ENCODE assay signal across 9 mouse cellular contexts in the genomic region with DNA sequence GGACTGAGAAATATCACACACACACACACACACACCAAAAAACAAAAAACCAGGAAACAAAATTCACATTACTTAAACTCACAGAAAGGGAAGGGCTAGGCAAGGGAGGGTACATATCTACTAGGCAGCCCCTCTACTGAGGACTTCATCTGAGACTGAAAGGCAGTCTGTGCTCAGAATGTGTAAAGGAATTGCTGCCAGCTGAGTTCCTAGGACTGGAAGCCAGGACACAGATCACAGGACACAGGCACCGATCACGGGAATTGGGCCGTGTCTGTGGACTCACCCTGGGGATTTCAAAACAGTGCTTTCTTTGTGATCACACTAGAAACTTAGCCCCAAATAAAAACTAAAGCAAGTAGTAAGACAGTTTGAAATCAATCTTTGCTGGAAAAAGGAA. TPM values are rescaled to one million over a fixed set of nuclear protein-coding genes. Genes with fewer than 3 reads are reported as not detected.
A peak's percentile ranks its signal among the peaks of the same experiment; 100 is the strongest.
DNase-seq lines count a peak whose midpoint lies in the region; ATAC-seq and TF ChIP-seq lines count a peak whose summit lies in the region.
"Had no signal": no experiment of that assay in that cellular context is flagged by ENCODE, and none has a peak within 500 bp of the region (broad histone marks: within the 10 kb centered on the region; RNA-seq: fewer than 3 reads in every experiment).

No protein-coding gene starts in this region.

- H3K4me3 ChIP-seq in lung, embryonic 14.5 days (ENCODE audit: low read depth, low read length), result no peak overlapping the region
- no peak overlapping the region for H3K4me3 ChIP-seq in embryonic facial prominence, embryonic 12.5 days
- no peak overlapping the region for H3K4me3 ChIP-seq in heart, embryonic 14.5 days (ENCODE audit: control insufficient read depth in 1 of 2, insufficient read depth in 1 of 2, low read depth in 1 of 2, low read length in 2 of 2)
- H3K4me3 ChIP-seq: megakaryocyte, embryonic 14.5 days had no signal

- DNase-seq in lung, embryonic 14.5 days, result peak; percentile 59
- DNase-seq in lung, postnatal 25 days (ENCODE audit: low spot score), result no peak
- peak; percentile 54 for DNase-seq in kidney, postnatal 10 days
- no peak for DNase-seq in c-Kit-positive CD71-positive TER-119-positive erythroid progenitor cells, embryonic 14.5 days (ENCODE audit: low spot score)
- no peak for DNase-seq in right cerebral cortex, postnatal 10 days (ENCODE audit: low spot score in 2 of 2)

- H3K36me3 ChIP-seq in lung, embryonic 14.5 days (ENCODE audit: insufficient read depth), result no peaks in the 10 kb centered on the region
- H3K36me3 ChIP-seq in embryonic facial prominence, embryonic 12.5 days, result no peaks in the 10 kb centered on the region
- H3K36me3 ChIP-seq in heart, embryonic 14.5 days (ENCODE audit: control insufficient read depth, insufficient read depth, low read length), result no peaks in the 10 kb centered on the region

- no peak overlapping the region for H3K9ac ChIP-seq in lung, embryonic 14.5 days
- no peak overlapping the region for H3K9ac ChIP-seq in embryonic facial prominence, embryonic 12.5 days
- peak overlapping the region; percentile 47; the same call in 1 of the 2 replicates for H3K9ac ChIP-seq in heart, embryonic 14.5 days (ENCODE audit: low read length)

- H3K27ac ChIP-seq in lung, embryonic 14.5 days (ENCODE audit: low read depth), result peak overlapping the region; percentile 74; the same call in 1 of the 2 replicates
- peak overlapping the region; percentile 67; the same call in 1 of the 2 replicates for H3K27ac ChIP-seq in embryonic facial prominence, embryonic 12.5 days
- peak overlapping the region; percentile 85 to 90 for H3K27ac ChIP-seq in heart, embryonic 14.5 days (replicated peaks in 1 of 2; ENCODE audit: control insufficient read depth in 1 of 2, insufficient read depth in 1 of 2, low read depth in 2 of 2, low read length in 2 of 2)

- no peaks in the 10 kb centered on the region for H3K27me3 ChIP-seq in lung, embryonic 14.5 days (ENCODE audit: insufficient read depth, low read length)
- H3K27me3 ChIP-seq in embryonic facial prominence, embryonic 12.5 days, result no peaks in the 10 kb centered on the region
- H3K27me3 ChIP-seq in heart, embryonic 14.5 days (ENCODE audit: control insufficient read depth, insufficient read depth, low read length), result no peaks in the 10 kb centered on the region
- H3K27me3 ChIP-seq: megakaryocyte, embryonic 14.5 days had no signal

- H3K4me2 ChIP-seq in lung, embryonic 14.5 days, result no peak overlapping the region
- H3K4me2 ChIP-seq in embryonic facial prominence, embryonic 12.5 days (replicated peaks), result no peak overlapping the region
- H3K4me2 ChIP-seq in heart, embryonic 14.5 days (ENCODE audit: low read length), result peak overlapping the region; percentile 53

- no peak for TF ChIP-seq CTCF in lung, embryonic 14.5 days (IDR thresholded peaks at IDR 0.05; ENCODE audit: low read depth)

- peak; percentile 45 for ATAC-seq in lung, embryonic 14.5 days (ENCODE audit: insufficient read depth)
- ATAC-seq in embryonic facial prominence, embryonic 12.5 days (ENCODE audit: insufficient number of reproducible peaks, insufficient read depth, low FRiP score, low TSS enrichment), result no peak
- ATAC-seq in heart, embryonic 14.5 days (ENCODE audit: insufficient number of reproducible peaks, insufficient read depth, low FRiP score, low read depth), result peak; percentile 69
- ATAC-seq in activated CD4-positive, CD25-positive, alpha-beta regulatory T cell, adult 4 months, result no peak

- peaks cover 26% of the 10 kb centered on the region for H3K4me1 ChIP-seq in lung, embryonic 14.5 days (ENCODE audit: insufficient read depth)
- H3K4me1 ChIP-seq in embryonic facial prominence, embryonic 12.5 days, result peaks cover 15% of the 10 kb centered on the region
- H3K4me1 ChIP-seq in heart, embryonic 14.5 days (ENCODE audit: control insufficient read depth in 2 of 2, insufficient read depth in 2 of 2, low read length in 2 of 2), result peaks cover 19 to 38% of the 10 kb centered on the region in 2 experiments

- H3K9me3 ChIP-seq in lung, embryonic 14.5 days (ENCODE audit: low read depth, low read length), result no peaks in the 10 kb centered on the region
- H3K9me3 ChIP-seq in embryonic facial prominence, embryonic 12.5 days, result no peaks in the 10 kb centered on the region
- no peaks in the 10 kb centered on the region for H3K9me3 ChIP-seq in heart, embryonic 14.5 days (ENCODE audit: control insufficient read depth, low read length)
- H3K9me3 ChIP-seq: megakaryocyte, embryonic 14.5 days had no signal

- 35% methylated on average over 3 of the region's 3 CpGs for WGBS in lung, embryonic 14.5 days
- 6% methylated on average over 3 of the region's 3 CpGs for WGBS in embryonic facial prominence, embryonic 12.5 days
- WGBS in heart, embryonic 14.5 days, result 17% methylated on average over 3 of the region's 3 CpGs

RNA-seq across cellular contexts. Expression of gene St3gal6, which starts 11.2 kb away (rescaled TPM):
- 26.6 and 30.2 TPM in 2 replicates for polyA plus RNA-seq in lung, embryonic 14.5 days (2014; fragmentation: Nextera tagmentation; extraction: Ambion mirVana)
- 8.7 and 10.2 TPM in 2 replicates for polyA plus RNA-seq in embryonic facial prominence, embryonic 12.5 days (2016; fragmentation: Nextera tagmentation; extraction: Ambion mirVana)
- 11.4 and 16.0 TPM in 2 replicates for polyA plus RNA-seq in heart, embryonic 14.5 days (2014; fragmentation: Nextera tagmentation; extraction: Ambion mirVana)
- polyA plus RNA-seq in activated CD4-positive, CD25-positive, alpha-beta regulatory T cell, adult 4 months (2017; shearing (Covaris generic)), result 1 to 10 TPM; 4.6 to 7.4 TPM

Comparison
In these comparisons a context has a peak if more than half of its experiments do, and no peak if none do; other contexts are left out.
1. DNase-seq: peak in lung, embryonic 14.5 days (single experiment) and kidney, postnatal 10 days (single experiment); none in lung, postnatal 25 days (single experiment), c-Kit-positive CD71-positive TER-119-positive erythroid progenitor cells, embryonic 14.5 days (single experiment) and right cerebral cortex, postnatal 10 days (0 of 2).
2. ATAC-seq: peak in lung, embryonic 14.5 days (single experiment) and heart, embryonic 14.5 days (single experiment); none in embryonic facial prominence, embryonic 12.5 days (single experiment) and activated CD4-positive, CD25-positive, alpha-beta regulatory T cell, adult 4 months (single experiment).
3. Peak in every context shown above with its lines, with median percentiles within 50 percentile points of each other: H3K27ac ChIP-seq.